Mouse (Mus musculus) bone marrow, adult 2 months (tissue): ENCODE data around the gene Ergic1. TPM values are rescaled to one million over a fixed set of nuclear protein-coding genes. Genes with fewer than 3 reads are reported as not detected.

ENCODE experiments used
- H3K27ac ChIP-seq: fragments of 200-500 bp; 2 replicates; pipeline ENCODE4 v1.5.1; 2012; ENCODE audit warnings: low read depth, mild to moderate bottlenecking, control low read depth, inconsistent platforms, low read length; ENCODE audit not compliant: control insufficient read depth, poor library complexity, insufficient read depth
- H3K4me1 ChIP-seq: fragments of 200-500 bp; 2 replicates; pipeline ENCODE4 v1.6.1; 2011; ENCODE audit warnings: low read length; ENCODE audit not compliant: control insufficient read depth, insufficient read depth
- H3K4me3 ChIP-seq: fragments of 200-500 bp; replicated peaks from 2 replicates; pipeline ENCODE3; 2011; ENCODE audit warnings: mild to moderate bottlenecking, low read depth, low read length, control low read depth; ENCODE audit not compliant: control insufficient read depth
- CTCF ChIP-seq: fragments of 200-500 bp; IDR thresholded peaks from 2 replicates; pipeline ENCODE4 v1.5.1; 2011; ENCODE audit warnings: low read length, control low read depth; ENCODE audit not compliant: control insufficient read depth, insufficient read depth
- POLR2A ChIP-seq: fragments of 200-500 bp; IDR thresholded peaks from 2 replicates; pipeline ENCODE4 v1.6.1; 2011; ENCODE audit warnings: low read depth, mild to moderate bottlenecking, control low read depth, low read length, borderline replicate concordance; ENCODE audit not compliant: control insufficient read depth
- WGBS: fragments of 180-500 bp; shearing (Covaris S2); methylation state at CpG from one replicate; pipeline ENCODE4 v1.1.7; 2018; 5-methylcytosine and 5-hydroxymethylcytosine counted together
- polyA plus RNA-seq: library from polyadenylated mRNA; stranded (reverse); fragments of >200 nt; gene quantifications from 2 replicates; pipeline ENCODE4 v1.2.4, GENCODE M21; 2011; ENCODE audit warnings: low replicate concordance; ENCODE audit not compliant: missing spikeins, insufficient read depth, insufficient read length

The Ergic1 gene
- polyA plus RNA-seq, 1 experiment = 23.4 TPM

- 68% methylated on average over 13 of the region's 13 CpGs for WGBS
- no peak overlapping the region for H3K4me3 ChIP-seq
- no peak for TF ChIP-seq POLR2A
- TF ChIP-seq CTCF = no peak
- no peak overlapping the region for H3K27ac ChIP-seq
- H3K4me1 ChIP-seq = no peaks in the 10 kb centered on the region
These were observed 86.0 kb downstream of the Ergic1 start for GRCm38 (mm10) chr17:26647283-26647682.

- Histone ChIP-seq H3K4me3 (no peak overlapping the region), H3K27ac (no peak overlapping the region), H3K4me1 (no peaks in the 10 kb centered on the region)
- 75% methylated on average over 4 of the region's 4 CpGs for WGBS
- TF ChIP-seq POLR2A = no peak
- TF ChIP-seq CTCF = peak; percentile 35; the same call in 1 of the 2 replicates
These were observed 88.3 kb downstream of the Ergic1 start for GRCm38 (mm10) chr17:26649565-26649964.

- H3K4me3 ChIP-seq = no peak overlapping the region
- H3K27ac ChIP-seq = no peak overlapping the region
- H3K4me1 ChIP-seq = no peaks in the 10 kb centered on the region
- no peak for TF ChIP-seq POLR2A
- TF ChIP-seq CTCF = no peak
- WGBS = 85% methylated on average over 14 of the region's 14 CpGs
These were observed 89.4 kb downstream of the Ergic1 start for GRCm38 (mm10) chr17:26650451-26651363.

GRCm38 (mm10) chr17:26658854-26659572 is 97.7 kb downstream of the Ergic1 start:
- no peak for TF ChIP-seq CTCF
- TF ChIP-seq POLR2A = no peak
- H3K4me3 ChIP-seq = no peak overlapping the region
- H3K27ac ChIP-seq = no peak overlapping the region
- H3K4me1 ChIP-seq = peaks cover 1% of the 10 kb centered on the region; the same call in 1 of the 2 replicates
- 39% methylated on average over 20 of the region's 21 CpGs for WGBS

GRCm38 (mm10) chr17:26659573-26659915 is 98.3 kb downstream of the Ergic1 start:
- Histone ChIP-seq H3K4me1 (peaks cover 1% of the 10 kb centered on the region; the same call in 1 of the 2 replicates), H3K4me3 (no peak overlapping the region), H3K27ac (no peak overlapping the region)
- TF ChIP-seq POLR2A = no peak
- no peak for TF ChIP-seq CTCF
- WGBS = 66% methylated on average over 3 of the region's 3 CpGs

GRCm38 (mm10) chr17:26660192-26660912 is 99.1 kb downstream of the Ergic1 start:
- Histone ChIP-seq H3K4me3 (no peak overlapping the region), H3K4me1 (peaks cover 1% of the 10 kb centered on the region; the same call in 1 of the 2 replicates), H3K27ac (no peak overlapping the region)
- no peak for TF ChIP-seq POLR2A
- TF ChIP-seq CTCF = peak; percentile 87
- WGBS = 28% methylated on average over 21 of the region's 21 CpGs

GRCm38 (mm10) chr17:26662204-26662603 is 100.9 kb downstream of the Ergic1 start:
- 71% methylated on average over 5 of the region's 5 CpGs for WGBS
- TF ChIP-seq POLR2A = no peak
- no peak for TF ChIP-seq CTCF
- Histone ChIP-seq H3K4me1 (peaks cover 1% of the 10 kb centered on the region; the same call in 1 of the 2 replicates), H3K4me3 (no peak overlapping the region), H3K27ac (no peak overlapping the region)
